Mouse (Mus musculus) CD4-positive, CD25-positive, alpha-beta regulatory T cell (primary cell): ENCODE results near the gene Slc30a9. TPM values are rescaled to one million over a fixed set of nuclear protein-coding genes. Genes with fewer than 3 reads are reported as not detected.

Experiments used
- polyA plus RNA-seq: library from polyadenylated mRNA; unstranded; fragments of 100-300 nt; shearing (Covaris generic); gene quantifications from one replicate; pipeline ENCODE4 v1.2.1, GENCODE M21; 2017

The Slc30a9 gene
- 76.1 TPM for polyA plus RNA-seq

GRCm38 (mm10) chr5:67306698-67307521 lies at the start of gene Slc30a9:
Gene Slc30a9, plus strand, starts transcription at chr5:67306955.

GRCm38 (mm10) chr5:67260531-67261371 lies 46.0 kb upstream of the Slc30a9 start, which contains the start of gene Tmem33:
Gene Tmem33, plus strand, starts transcription at chr5:67260565.

Other genes starting within 250 kb of the Slc30a9 start
- gene Phox2b, start 207.7 kb upstream of the Slc30a9 start, polyA plus RNA-seq = 0.13 TPM
- gene Tmem33, start 46.4 kb upstream of the Slc30a9 start, polyA plus RNA-seq = 77.5 TPM
- 0.22 TPM for gene Bend4, start 121.4 kb downstream of the Slc30a9 start, polyA plus RNA-seq